Mouse (Mus musculus): ENCODE data around the gene Gm3238.

DNA sequence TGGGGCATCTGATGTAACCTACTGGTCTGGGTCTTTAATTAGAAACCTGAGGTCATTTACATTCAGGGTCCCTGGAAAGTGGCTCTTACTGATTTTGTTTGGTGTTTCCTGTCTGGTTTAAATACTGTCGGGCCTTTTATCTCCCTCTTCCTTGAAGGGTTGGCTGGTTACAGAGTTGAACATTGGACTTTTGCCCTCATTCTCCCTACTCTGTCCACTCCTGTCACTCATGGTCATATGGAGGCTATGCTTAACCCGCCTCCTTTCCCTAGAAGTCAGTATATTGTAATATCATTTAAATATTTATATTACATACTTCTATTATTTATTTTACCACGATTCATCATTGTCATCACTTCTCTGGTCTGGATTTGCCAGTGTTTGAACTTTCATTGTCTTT is 33.0 kb upstream of the Gm3238 start:
- no peak for TF ChIP-seq CTCF (IDR thresholded peaks at IDR 0.05; ENCODE audit: low read depth)
- TF ChIP-seq EP300 (IDR thresholded peaks at IDR 0.05; ENCODE audit: low read depth) = no peak

All from liver, postnatal 0 days (tissue).